Mouse (Mus musculus) ES-CJ7 (cell line): ENCODE measurements around the gene Cdiptos.

Experiments used
- DNase-seq: peaks from one replicate; pipeline ENCODE4 v3.0.0; 2011; ENCODE audit warnings: low read depth, low spot score

Cdiptos gene

DNA sequence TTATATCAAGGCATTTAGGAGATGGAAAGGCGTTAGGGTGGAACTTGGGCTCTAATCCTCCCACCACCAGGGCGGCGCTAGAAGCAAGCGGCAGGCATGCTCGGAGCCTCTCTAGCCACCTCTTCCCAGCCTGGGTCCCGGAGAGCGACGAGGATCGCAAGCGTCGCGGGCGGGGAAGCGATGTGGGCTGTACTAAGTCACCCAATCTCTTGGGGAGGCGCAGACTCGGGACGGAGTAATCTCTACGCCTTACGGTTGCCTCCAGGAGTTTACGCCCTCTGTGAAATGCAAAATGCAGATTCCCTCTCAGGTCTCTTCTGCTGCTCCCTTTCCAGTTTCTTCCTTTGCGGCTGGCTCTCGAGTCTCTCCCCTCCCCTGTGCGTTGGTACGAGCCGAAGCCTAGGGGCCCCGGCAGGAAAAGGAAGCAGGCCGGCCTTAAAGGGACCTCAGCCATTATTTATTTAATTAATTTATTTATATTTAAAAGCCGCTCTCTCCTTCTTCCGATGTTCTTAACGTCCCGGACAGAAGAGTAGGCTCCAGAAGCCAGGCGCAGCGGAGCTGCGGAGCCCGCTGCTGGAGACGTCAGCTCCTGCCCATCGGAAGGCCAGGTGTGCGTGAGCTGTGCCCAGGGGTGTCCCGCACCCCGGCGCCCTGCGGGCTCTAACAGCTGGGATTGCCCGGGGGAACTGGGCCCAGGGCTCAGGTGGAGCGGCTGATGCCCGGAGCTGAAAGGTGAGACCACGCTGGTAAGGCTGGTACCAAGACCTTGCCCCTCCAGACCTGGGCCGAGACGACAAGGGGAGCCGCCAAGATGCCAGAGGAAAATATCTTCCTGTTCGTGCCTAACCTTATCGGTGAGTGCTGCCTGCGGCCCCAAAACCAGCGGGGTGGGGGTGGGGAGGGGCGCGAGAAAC is at the start of gene Cdiptos:
Gene Cdiptos (minus strand): TSS at position 149 of the 917 bp plus-strand sequence.
- DNase-seq = peak; percentile 99

DNA sequence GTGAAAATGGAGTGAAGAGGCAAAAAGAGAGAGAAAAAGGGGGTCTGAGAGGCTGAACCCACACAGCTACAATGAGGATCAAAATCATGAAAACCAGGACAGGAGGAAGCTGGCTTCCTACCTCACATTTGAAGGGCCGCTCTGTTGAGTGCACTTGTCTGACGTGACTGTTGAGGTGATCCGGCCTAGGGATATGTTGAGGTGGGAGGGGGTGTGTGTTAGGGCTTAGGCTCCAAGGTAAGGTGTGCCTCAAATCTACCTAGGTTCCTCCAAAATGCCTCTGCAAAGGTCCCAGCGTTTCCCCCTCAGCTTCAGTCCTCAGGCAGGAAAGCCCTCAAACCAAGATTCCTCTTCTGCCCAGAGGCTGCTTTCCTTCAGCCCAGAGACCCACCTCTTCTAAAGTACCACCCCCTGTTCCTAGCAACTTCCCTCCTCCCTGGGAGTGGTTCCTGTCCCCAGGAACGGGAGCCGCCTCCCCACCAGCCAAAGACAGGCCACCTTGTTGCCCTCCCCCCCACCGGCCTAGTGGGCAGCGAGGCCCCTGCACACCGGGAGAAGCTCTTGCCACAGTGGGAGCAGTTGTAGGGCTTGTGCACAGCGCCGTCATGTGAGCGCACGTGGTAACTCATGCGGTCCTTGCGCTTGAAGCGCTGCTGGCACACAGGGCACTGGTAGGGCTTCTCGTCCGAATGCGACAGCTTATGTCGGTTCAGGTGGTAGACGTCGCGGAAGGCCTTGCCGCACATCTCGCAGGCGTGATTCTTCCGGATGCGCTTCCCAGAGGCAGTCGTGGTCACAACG is 49.1 kb upstream of the Cdiptos start:
- peak; percentile 81 for DNase-seq

GRCm38 (mm10) chr7:127023896-127024690 is 48.2 kb upstream of the Cdiptos start:
- DNase-seq = no peak

DNA sequence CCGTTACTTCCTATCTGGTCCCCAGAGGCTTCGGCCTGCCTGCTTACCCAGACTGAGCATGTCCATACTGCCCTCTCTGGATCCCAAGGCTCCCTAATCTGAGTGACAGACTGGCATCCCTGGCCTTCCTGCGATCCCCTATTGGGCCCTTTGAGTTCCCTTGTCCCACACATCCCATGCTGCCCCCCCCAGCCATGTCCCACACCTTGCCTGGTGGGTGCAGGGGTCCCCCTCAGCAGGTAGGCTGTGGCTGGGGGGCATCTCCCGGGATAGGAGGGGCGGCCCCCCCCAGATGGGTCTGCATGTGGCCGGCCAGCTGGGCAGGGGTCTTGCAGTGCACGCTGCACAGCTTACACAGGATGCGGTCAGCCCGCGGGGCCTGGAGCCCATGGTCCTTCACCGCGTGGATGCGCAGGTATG is 47.4 kb upstream of the Cdiptos start:
- DNase-seq = no peak

DNA sequence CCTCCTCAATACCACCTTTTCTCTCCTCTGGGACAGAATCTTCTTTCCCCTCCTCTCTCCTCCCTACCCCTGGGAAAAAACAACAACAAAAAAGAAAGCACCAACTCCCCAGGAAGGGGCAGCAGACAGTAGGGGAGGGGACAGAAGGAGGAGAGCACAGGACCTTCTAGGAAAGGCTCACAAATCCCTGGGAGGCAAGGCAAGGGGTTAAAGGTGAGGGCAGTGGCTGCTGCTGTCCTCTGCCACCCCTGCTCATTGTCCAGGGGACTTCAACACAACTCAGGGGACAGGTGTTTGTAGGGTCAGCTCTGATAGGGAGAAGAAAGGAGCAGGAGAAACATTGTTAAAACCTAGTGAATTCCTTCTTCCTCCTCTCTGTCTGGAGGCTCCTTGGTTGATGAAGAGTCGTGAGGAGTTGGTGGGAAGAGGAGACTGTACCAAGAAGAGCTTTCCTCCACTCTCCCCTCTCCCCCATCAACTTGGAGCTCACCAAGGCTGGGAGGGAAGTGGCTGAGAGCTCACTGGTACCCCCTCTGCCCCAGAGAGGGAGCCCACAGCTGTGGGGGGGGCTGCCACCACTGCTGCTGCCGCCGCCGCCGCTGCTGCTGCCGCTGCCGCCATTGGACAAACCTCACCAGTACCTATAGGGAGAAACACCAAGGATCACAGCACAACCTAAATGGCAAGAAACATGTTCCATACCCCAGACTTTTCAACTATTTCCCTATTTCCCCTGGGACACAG is 46.8 kb upstream of the Cdiptos start:
- no peak for DNase-seq

DNA sequence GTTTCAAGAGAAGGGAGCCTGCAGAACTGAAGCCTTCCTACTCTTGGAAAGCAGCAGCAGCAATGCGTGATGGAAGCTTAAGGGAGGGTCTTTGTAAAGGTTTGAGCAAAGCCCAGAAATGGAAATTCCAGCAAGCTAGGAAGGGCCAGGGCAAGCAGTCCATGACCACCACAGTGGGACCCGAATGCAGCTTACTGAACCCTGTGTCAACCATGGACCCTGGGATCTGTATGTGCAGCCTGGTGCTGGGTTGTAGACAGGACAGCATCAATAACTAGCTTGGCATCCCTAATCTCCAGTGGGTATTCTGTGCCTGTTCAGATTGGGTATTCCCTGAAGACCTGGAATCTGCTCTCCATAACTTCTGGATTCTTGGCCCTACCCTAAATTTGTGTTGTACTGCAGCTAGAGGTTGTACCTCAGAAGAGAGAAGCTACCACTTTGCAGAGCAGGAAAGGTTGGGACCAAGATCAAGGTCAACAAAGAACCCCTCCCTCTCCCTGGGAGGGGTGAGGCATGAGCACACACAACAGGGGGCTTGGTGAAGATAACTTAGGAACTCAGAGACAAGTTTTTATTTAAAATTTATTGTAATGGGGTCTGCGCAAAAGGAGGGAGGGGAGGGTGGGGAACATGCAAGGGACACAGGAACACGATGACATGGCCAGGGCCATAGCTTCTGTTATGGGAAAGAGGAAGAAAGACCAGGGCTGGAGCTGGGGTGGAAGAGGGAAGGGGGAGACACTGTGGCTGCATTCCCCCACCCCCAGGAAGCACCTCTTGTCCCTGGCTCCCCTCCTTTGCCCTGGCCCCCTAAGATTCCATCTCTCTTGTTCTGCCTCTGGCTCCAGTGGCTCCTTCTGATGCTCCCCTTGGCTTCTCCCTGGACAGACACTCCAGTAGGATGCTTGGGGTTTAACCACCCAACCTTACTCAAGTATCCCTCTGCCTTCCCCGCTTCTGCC is 45.9 kb upstream of the Cdiptos start:
- peak; percentile 54 for DNase-seq

DNA sequence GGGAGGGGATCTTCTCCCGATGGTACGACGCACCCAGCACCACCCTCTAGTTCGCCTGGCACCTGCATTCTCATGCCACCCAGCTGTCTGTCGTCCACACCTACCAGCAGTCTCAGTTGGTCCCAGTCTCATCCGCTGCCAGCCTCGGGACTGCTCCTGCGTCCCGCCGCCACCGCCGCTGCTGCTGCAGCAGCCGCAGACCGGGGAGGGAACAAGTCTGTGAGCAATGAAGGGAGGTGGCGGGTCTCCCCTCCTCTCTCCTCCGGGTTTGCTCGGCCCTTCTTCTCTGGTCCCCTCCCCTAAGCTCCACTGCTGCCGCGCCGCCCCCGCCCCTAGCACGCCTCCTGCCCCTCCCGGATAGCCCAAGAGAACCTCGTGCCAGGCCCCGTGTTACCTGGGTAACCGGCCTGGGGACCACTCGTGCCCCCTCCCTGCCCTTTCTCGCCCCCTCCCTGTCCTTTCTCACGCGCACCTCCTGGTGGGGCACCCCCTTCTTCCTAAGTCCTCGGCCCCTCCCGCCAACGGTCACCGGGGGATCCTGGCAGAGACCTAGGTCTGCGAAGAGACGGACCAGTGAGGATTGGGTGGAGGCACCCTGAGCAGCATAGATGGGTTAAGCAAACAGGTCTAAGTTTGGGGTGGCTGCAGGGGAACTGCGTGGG is 45.1 kb upstream of the Cdiptos start, which contains the start of the genes Gm42742 and Prrt2:
Gene Gm42742 (minus strand): TSS at position 197 of the 662 bp plus-strand sequence.
Gene Prrt2 (minus strand): TSS at position 311 of the 662 bp plus-strand sequence.
- DNase-seq = peak; percentile 47

- no peak for DNase-seq
Measured at GRCm38 (mm10) chr7:127020491-127020890, 44.6 kb upstream of the Cdiptos start.

- DNase-seq = no peak
Measured at GRCm38 (mm10) chr7:127020031-127020430, 44.1 kb upstream of the Cdiptos start.

- DNase-seq = no peak
Measured at GRCm38 (mm10) chr7:127019306-127019960, 43.5 kb upstream of the Cdiptos start.

- DNase-seq = no peak
Measured at GRCm38 (mm10) chr7:127018416-127019305, 42.8 kb upstream of the Cdiptos start.

DNA sequence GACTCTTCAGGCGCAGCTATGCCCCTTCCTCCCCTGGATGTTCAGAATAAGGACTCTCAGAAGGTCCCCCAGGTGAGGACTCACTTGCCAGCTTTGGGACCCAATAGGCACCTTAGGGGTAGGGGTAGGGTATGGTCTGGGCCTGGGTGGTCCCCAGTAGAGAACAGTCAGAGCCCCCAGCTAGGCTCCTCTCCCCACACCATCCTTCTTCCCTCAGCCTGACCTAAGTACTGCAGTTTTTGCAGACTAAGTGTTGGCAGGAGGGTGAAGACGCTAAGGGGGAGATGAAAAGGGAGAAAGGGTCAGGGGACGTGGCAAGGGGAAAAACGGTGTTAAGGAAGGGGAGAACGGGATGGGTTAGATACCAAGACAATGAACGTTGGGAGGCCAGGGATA is 42.0 kb upstream of the Cdiptos start:
- DNase-seq = no peak

DNA sequence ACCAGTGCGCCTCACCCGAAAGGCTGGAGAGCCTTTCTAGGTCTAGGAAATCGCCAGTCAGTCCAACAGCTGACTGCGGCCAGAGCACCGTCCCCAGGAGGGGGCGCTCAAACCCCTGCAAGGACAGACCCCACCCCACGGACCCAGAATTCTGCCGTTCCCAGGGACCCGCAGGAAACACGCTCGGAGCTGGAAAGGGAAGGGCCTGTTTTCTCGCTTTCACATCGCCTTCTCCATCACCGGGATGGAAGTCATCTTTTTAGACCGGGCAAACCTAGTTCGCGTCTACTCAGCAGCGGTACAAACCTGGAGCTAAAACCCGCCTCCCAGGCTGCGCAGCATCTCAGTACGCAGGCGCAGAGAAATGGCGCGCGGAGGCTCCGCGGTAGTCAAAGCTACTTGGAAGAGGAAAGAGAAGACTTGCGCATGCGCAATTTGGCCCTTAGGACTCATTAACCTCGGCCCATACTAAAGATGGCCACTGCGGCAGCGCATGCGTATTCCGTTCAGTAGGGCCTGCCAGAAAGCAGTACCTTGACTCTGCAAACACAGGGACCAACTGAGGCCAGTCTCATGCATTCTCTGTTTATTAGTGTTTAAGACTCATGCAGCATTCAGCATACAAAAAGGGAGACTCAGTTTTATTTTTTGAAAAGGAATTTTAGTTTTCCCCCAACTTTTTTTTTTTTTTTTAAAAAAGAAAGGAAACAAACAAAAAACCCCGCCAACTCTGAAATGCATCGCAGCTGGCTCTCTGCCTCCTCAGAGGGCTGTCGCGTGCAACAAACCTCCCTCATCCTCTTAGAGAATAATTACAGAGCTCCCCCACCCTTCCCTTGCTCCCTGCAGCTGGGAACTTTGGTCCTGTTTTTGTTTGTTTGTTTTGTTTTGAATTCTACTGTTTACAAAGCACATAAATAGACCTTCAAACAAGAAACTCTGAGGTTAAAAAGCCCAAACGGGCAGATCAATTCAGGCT is 41.4 kb upstream of the Cdiptos start, which contains the start of gene Pagr1a:
Gene Pagr1a (minus strand): TSS at position 382 of the 979 bp plus-strand sequence.
- peak; percentile 100 for DNase-seq

DNA sequence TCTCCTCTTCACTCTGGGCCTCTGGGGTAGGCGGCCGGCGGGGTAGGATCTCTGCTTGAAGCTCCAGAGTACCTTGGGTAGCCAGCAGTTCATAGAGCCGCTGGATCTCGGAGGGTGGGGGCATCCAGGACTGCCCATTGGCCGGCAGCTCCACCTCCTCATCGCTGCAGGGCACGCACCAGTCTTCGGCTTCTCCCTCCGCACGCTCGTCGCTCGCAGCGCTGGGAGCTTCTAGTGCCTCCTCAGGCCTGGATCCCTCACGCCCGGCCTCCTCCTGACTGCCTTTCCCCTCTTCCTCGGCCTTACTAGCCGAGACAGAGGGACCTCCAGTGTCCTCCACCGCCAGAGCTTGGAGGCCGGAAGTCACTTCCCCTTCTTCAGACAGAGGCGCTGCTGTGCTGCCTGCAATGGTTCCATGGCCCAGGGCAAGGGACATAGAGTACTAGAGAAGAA is 40.6 kb upstream of the Cdiptos start:
- DNase-seq = no peak

- no peak for DNase-seq
Measured at GRCm38 (mm10) chr7:127016481-127016485, 40.4 kb upstream of the Cdiptos start, which contains the start of gene Pagr1b. Gene Pagr1b (minus strand): TSS chr7:127016484.

- peak; percentile 91 for DNase-seq
Measured at GRCm38 (mm10) chr7:127016081-127016480, 40.2 kb upstream of the Cdiptos start.

DNA sequence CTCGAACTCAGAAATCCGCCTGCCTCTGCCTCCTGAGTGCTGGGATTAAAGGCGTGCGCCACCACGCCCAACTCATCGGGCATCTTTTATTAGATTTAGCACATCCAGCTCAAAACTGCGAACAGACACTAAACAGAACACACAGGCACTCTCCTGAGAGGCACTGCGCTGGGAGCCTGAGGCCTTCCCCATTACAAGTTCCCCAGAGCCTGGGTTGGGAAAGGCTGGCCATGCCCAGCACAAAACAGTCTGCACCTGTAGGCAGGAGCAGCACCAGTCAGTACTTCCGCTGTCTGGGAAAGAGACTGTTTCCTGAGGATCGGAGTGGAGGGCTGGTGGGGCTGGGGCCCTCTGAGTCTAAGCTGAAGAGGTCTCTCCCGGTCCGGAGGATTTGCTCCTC is 39.1 kb upstream of the Cdiptos start:
- DNase-seq = no peak
